Mouse (Mus musculus): ENCODE results near the gene Atg5.
"Not testable (repeated sequence)": the region's sequence is repeated elsewhere in the genome, so short reads cannot be mapped to it uniquely, and the experiment has no call there.

The Atg5 gene

GRCm38 (mm10) chr10:44268145-44268860, at the start of gene Atg5:
TSS of gene Atg5 (plus strand) at chr10:44268358.
- peak; percentile 100 for DNase-seq (ENCODE audit: low spot score)

DNA sequence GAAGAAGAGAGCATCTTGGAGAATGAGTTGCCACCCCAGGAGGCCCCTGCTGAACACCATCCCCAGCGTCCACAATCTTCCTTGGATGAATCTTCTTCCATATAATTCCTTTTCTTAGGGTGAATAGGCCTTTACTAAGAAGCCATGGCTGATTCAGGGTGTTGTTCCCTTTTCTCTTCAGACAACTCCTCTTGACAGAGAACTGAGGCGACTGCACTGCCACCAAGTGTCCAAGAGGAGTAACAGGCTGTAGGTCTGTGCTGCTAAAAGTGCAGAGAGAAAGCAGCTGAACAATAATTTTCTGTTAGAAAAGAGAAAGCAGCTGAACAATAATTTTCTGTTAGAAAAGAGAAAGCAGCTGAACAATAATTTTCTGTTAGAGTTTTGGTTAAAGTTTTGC, 49.1 kb upstream of the Atg5 start:
- DNase-seq (ENCODE audit: low spot score) = not testable (repeated sequence)

DNA sequence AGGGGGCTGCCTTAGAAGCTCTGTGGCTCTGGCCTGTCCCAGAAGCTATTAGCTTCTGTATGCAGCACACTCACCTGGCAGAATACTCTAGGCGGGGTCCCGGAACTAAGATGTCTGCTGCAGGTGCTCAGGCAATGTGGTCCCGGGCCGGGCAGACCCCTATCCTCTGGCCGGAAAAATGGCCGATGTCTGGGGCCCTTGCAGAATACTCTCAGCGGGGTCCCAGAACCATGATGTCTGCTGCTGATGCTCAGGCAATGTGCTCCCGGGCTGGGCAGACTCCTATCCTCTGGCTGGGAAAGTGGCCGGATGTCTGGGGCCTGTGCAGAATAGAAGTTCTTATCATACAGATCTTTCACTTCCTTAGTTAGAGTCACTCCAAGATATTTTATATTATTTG, 43.8 kb upstream of the Atg5 start:
- no peak for DNase-seq (ENCODE audit: low spot score)

DNA sequence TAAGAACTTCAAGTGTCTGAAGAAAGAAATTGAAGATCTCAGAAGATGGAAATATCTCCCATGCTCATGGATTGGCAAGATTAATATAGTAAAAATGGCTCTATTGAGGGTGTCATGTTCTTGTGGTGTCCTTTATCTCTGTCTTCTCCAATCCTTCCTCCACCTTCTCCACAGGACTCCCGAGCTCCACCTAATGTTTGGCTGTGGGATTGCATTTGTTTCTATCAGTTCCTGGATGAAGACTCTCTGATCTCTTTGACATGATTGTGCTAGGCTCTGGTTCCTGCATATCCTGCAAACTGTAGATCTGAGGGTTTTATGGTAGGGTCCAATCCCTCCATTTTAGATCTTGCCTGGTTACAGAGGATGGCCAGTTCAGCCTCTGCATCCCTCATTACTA, 34.8 kb upstream of the Atg5 start:
- peak; percentile 38 for DNase-seq (ENCODE audit: low spot score)

DNA sequence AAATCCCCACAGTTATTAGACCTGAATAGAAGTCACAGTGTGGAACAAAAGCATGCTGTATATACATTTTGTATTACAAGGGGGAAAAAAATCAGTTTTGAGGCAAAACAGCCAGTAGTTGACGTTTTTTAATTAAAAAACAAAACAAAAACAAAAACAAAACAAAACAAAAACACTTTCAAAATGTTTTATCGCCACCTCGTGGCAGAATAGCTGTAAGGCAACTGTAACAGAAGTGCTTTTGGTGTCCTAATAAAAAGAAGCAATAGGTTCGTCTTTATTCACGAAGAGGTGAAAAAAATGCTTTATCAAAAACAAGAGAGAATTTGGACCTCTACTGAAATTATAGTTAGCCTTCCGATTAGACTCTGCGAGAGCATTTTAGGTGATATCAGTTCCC, 32.9 kb upstream of the Atg5 start:
- peak; percentile 31 for DNase-seq (ENCODE audit: low spot score)

DNA sequence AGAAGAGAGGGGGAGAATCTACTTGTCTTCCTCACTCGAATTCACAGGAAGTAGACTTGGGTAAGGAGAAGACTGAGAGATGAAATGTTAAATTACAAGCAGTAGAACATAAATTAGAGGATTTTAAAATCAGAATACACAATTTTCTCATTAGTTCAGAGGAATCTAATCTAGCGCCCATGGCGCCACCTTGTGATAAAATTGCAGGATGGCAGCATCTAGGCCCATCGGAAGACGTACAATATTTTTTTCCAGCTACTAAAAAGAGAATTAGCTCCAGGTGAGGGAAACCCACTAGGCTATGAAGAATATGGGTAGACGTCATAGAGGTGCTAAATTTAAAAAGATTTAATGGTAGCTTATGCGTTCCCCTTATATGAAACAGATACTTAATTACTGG, 11.5 kb upstream of the Atg5 start:
- no peak for DNase-seq (ENCODE audit: low spot score)

- DNase-seq (ENCODE audit: low spot score) = no peak
These were observed 2.3 kb upstream of the Atg5 start for GRCm38 (mm10) chr10:44265835-44266234.

- DNase-seq (ENCODE audit: low spot score) = no peak
These were observed 1.6 kb upstream of the Atg5 start for GRCm38 (mm10) chr10:44266561-44266960.

DNA sequence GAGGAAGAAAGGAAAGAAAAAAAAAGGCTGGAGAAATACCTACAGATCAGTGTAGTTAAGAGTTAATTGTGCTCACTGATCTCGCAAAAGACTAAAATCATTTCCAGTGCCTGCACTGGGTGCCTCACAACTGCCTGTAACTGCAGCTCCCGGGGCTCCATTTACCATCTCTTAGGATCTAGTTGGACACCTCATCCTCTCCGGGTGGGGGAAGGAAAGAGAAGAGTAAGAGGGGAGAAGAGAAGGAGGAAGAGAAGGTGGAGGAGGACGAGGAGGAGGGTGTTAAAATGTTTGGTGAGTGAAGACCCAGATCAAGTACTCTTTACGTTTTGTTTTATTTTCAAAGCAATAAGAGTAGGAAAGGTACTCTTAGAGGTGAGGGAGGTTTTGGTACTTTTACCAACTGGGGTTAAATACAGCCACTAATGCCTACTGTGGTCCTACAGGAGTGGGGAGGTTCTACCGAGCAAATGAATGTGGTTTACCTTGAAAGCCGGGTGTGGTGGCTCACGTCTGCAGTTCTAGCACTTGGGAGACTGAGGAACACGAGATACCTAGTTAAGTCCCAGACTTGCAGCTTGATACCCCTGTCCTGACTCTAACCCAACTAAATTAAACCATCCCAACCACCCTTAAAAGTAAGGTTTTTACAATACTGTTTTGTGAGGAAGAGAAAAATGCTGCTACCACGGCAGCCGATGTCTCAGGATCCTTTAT, 574 bp upstream of the Atg5 start:
- DNase-seq (ENCODE audit: low spot score) = peak; percentile 27

- DNase-seq (ENCODE audit: low spot score) = no peak
These were observed 1.1 kb downstream of the Atg5 start for GRCm38 (mm10) chr10:44269211-44269610.

DNA sequence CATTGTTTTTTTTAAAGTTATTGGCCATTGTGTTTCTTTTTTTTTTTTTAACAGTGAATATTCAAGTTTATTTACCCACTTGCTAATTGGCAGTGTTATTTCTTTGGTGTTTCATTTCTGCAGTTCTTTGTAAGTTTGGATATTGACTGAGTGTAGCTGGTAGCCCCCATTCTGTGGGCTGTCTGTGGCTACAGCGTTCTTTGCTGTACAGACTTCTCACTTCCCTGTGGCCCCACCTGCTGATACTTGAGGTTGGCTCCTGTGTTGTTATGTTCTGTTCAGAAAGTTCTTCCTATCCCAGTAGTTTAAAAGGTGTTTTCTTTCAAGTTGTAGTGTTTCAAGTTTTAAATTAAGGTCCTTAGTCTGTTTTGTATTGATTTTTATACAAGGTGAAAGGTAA, 14.2 kb downstream of the Atg5 start:
- no peak for DNase-seq (ENCODE audit: low spot score)

DNA sequence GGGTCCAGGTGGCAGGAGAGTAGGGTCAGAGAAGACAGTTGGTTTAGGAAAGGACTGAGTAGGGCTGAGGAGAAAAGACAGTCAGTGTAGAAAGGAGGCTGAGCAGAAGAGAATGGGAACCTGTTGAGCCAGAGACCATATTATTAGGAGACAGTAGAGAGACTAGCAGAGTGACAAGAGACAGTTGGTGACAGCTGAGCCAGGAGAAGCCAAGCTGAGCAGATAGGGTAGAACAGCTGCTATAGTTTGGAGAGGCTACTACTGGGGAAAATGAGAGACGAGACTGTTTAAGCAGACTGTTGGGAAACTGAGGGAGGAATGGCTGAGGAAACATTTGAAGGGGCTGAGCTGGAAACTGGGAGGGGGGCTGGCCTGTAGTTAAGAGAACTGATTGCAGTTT, 16.9 kb downstream of the Atg5 start:
- DNase-seq (ENCODE audit: low spot score) = no peak

DNA sequence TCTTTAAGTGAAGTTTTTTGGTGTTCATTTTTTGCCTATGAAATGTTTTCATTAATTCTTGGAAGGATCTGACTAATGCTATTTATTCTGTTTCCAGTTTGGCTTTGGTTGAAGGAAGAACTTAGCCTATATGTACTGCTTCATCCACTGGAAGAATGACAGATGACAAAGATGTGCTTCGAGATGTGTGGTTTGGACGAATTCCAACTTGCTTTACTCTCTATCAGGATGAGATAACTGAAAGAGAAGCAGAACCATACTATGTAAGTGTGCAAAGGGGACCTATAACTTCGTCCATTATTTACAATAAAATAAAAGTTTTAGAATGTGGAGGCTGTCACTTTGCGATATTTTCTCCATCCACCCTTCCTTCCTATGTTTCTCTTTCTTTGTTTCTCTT, 17.8 kb downstream of the Atg5 start:
- DNase-seq (ENCODE audit: low spot score) = no peak

GRCm38 (mm10) chr10:44290876-44291275, 22.7 kb downstream of the Atg5 start:
- DNase-seq (ENCODE audit: low spot score) = no peak

- DNase-seq (ENCODE audit: low spot score) = peak; percentile 51
These were observed 24.0 kb downstream of the Atg5 start for GRCm38 (mm10) chr10:44292205-44292604.

DNA sequence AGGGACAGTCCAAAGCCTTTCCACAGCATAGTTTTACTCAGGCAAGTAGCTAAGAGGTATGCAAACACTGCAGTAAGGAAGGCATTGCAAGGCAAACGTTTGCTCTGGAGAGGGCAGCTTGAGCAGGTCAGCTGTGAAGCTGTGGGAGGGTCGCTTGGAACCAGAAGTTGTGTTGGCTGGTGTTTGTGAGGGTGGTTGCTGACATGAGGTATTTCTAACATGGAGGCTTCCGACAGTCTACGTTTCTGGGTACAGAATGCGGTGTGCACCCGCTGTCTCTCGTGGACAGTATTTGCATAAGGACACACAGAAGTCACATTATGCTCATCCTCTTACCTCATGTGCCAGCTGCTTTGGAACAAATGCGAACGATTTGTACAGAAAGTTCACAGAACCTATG, 31.0 kb downstream of the Atg5 start:
- DNase-seq (ENCODE audit: low spot score) = no peak

GRCm38 (mm10) chr10:44300078-44300477, 31.9 kb downstream of the Atg5 start:
- DNase-seq (ENCODE audit: low spot score) = no peak

DNA sequence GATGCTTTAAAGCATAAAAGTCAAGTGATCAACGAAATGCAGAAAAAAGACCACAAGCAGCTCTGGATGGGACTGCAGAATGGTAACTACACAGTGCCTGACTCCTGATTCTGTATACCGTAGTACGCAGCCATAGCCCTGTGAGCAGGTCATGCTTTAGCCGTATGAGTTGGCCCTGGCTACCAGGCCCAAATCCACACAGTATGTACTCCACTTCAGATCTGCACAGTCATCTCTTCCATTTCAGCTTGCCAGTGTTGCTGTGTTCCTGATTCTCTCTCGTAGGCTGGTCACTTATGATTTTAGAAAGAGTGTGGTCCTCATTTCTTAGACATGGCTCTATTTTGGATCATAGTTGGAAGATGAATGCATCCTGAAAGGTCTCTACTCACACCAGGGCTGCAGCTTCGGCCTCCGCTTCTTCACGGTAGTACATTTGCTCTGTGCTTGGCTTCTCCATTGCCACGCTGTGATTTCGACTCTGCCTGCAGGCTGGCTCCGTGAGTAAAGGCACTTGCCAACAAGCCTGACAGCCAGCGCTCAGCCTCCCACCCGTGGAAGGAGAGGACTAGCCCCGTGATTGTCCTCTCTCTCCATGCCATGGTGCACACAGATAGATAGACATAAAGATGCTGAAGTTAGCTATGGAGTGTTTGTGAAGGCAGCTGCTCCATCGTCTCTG, 35.6 kb downstream of the Atg5 start:
- no peak for DNase-seq (ENCODE audit: low spot score)

DNA sequence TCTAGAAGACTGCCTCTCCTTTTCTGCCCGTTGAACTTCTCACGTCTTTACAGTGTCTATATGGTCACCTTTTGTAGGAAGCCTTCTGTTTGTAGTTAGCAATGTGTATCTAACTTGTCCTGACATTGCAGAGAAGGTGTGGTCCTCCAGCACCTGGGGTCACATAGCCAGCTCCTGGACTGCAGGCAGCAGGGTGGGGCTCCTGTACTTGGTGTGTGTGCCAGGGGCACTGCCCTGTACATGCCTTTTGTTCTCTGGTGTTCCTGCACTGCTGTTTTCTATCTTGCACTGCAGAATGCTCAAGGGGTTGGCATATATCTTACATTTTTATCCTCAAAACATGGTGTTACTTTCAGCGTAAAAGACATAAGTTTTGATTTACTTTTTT, 36.2 kb downstream of the Atg5 start:
- no peak for DNase-seq (ENCODE audit: low spot score)

DNA sequence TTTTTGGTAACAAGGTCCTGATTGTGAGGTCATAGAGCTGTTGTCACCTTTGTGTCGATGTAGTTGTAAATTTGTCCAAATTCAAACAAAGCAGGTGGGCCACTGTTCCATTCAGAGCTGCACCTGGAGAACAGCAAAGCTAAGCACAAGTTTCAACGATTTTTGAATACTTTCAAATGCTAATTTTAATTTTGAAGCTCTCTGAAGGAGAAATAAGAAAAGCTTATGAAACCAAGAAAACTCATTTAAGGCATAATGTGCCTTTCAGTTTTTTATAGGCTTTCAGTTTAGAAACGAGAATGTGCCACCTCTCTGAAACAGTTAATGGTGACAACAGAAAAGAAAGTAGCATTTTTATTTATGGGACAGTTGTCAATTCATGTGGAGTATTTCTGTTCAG, 36.7 kb downstream of the Atg5 start:
- DNase-seq (ENCODE audit: low spot score) = no peak

GRCm38 (mm10) chr10:44306308-44306707, 38.1 kb downstream of the Atg5 start:
- DNase-seq (ENCODE audit: low spot score) = no peak

DNA sequence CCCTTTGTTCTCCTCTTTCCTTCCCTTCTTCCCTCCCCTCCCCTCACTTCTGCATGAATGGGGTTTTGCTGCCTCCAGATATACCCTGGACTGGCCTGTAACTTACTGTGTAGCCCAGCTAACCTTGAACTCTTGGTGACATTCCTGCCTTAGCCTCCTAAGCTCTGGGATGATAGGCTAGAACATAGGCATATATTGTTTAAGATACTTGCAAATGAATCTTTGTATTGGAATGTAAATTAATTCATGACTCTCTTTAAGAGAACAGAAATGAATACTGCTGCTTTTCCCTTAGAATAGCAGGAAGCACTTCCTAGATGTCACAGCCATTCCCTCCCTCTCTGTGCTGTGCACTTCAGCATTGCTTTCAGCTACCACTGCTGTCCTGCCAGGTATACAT, 40.1 kb downstream of the Atg5 start:
- DNase-seq (ENCODE audit: low spot score) = no peak

DNA sequence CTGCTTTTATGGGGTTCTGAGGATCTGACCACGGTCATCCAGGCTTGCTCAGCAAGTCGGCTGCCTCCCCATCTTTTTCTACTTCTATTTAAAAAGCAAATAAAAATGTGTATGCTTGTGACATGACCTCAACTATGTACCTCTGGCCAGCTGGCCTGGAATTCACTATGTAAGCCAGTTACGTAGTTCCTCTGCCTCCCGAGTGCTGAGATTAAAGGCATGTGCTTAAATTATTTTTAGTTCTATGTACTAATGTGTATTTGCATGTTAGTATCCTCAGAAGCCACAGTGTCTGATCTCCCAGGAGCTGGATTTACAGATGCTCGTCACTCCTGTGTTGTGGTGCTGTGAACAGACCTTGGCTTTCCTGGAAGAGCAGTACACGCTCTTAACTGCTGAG, 41.1 kb downstream of the Atg5 start:
- no peak for DNase-seq (ENCODE audit: low spot score)
